Mouse (Mus musculus) bone marrow, adult 2 months (tissue): Measurements from ENCODE around the gene C4b.
"Not testable (repeated sequence)": the region's sequence is repeated elsewhere in the genome, so short reads cannot be mapped to it uniquely, and the experiment has no call there.

ENCODE experiments used
- CTCF ChIP-seq: fragments of 200-500 bp; IDR thresholded peaks from 2 replicates; pipeline ENCODE4 v1.5.1; 2011; ENCODE audit warnings: low read length, control low read depth; ENCODE audit not compliant: control insufficient read depth, insufficient read depth
- POLR2A ChIP-seq: fragments of 200-500 bp; IDR thresholded peaks from 2 replicates; pipeline ENCODE4 v1.6.1; 2011; ENCODE audit warnings: low read depth, mild to moderate bottlenecking, control low read depth, low read length, borderline replicate concordance; ENCODE audit not compliant: control insufficient read depth

GRCm38 (mm10) chr17:34715451-34715850, 28.2 kb downstream of the C4b start:
- TF ChIP-seq CTCF, POLR2A: not testable (repeated sequence)
